In the genomic region with DNA sequence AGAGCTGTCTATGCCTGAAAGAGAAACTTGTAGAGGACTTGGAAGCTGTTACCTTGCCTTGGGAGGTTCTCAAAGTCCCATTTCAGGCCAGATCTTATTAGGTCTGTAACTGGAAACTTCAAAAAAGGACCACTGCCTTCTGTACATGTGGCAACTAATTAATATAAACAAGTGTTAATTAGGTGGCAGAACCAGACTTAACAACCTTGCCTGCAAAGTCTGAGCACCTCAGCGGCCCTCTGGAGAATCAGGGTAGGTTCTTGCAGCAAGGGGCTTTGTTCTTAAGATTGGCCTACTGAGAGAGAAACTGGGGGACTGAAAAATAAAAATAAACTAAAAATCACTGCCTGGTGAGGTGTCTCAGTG, we compare ENCODE assay signal across 12 mouse cellular contexts. TPM values are rescaled to one million over a fixed set of nuclear protein-coding genes. Genes with fewer than 3 reads are reported as not detected.
A peak's percentile ranks its signal among the peaks of the same experiment; 100 is the strongest.
DNase-seq lines count a peak whose midpoint lies in the region; ATAC-seq and TF ChIP-seq lines count a peak whose summit lies in the region.
"Had no signal": no experiment of that assay in that cellular context is flagged by ENCODE, and none has a peak within 500 bp of the region (broad histone marks: within the 10 kb centered on the region; RNA-seq: fewer than 3 reads in every experiment).

No protein-coding gene starts in this region.

- intact Hi-C loops in left cerebral cortex, postnatal 25 days (cut with DNase I), result no loop called here

- WGBS in kidney, adult 2 months, result 43% methylated on average over 1 of the region's 1 CpGs
- 48% methylated on average over 1 of the region's 1 CpGs for WGBS in neural tube, embryonic 13.5 days
- WGBS in forebrain, postnatal 0 days, result 12% methylated on average over 1 of the region's 1 CpGs

- H3K9me3 ChIP-seq in neural tube, embryonic 13.5 days, result no peaks in the 10 kb centered on the region
- no peaks in the 10 kb centered on the region for H3K9me3 ChIP-seq in forebrain, postnatal 0 days (ENCODE audit: low read length)

- ATAC-seq in neural tube, embryonic 13.5 days (ENCODE audit: low read depth), result no peak
- ATAC-seq in forebrain, postnatal 0 days, result no peak
- ATAC-seq: inflammation-experienced regulatory T-cells, adult 6 months had no signal

- H3K4me2 ChIP-seq in neural tube, embryonic 13.5 days, result no peak overlapping the region
- H3K4me2 ChIP-seq in forebrain, postnatal 0 days (ENCODE audit: low read depth), result no peak overlapping the region

- peak overlapping the region; percentile 69 for H3K27ac ChIP-seq in kidney, adult 2 months (ENCODE audit: insufficient read depth, low read depth, low read length)
- 0 out of 2 replicates have a peak overlapping the region, but pooled peaks have one; percentile 6 for H3K27ac ChIP-seq in neural tube, embryonic 13.5 days (replicated peaks)
- 0 out of 2 replicates have a peak overlapping the region, but pooled peaks have one; percentile 16 for H3K27ac ChIP-seq in forebrain, postnatal 0 days (ENCODE audit: low read depth, low read length)
- H3K27ac ChIP-seq: stomach, postnatal 0 days had no signal

- no peak overlapping the region for H3K9ac ChIP-seq in neural tube, embryonic 13.5 days
- no peak overlapping the region for H3K9ac ChIP-seq in forebrain, postnatal 0 days

- H3K4me1 ChIP-seq in kidney, adult 2 months (ENCODE audit: control insufficient read depth, insufficient read depth, low read length), result peaks cover 23% of the 10 kb centered on the region
- H3K4me1 ChIP-seq in neural tube, embryonic 13.5 days (replicated peaks), result peaks cover 22% of the 10 kb centered on the region
- H3K4me1 ChIP-seq in forebrain, postnatal 0 days (ENCODE audit: insufficient read depth), result peaks cover 7% of the 10 kb centered on the region; the same call in 1 of the 2 replicates

- TF ChIP-seq CTCF in kidney, adult 2 months (conservative IDR thresholded peaks at IDR 0.05; ENCODE audit: insufficient read depth, insufficient read length, low read depth, low read length), result no peak
- TF ChIP-seq CTCF in forebrain, postnatal 0 days (IDR thresholded peaks at IDR 0.05; ENCODE audit: low read depth), result no peak

- no peak overlapping the region for H3K4me3 ChIP-seq in kidney, adult 2 months (ENCODE audit: insufficient read depth, low read depth, low read length)
- no peak overlapping the region for H3K4me3 ChIP-seq in neural tube, embryonic 13.5 days
- H3K4me3 ChIP-seq in forebrain, postnatal 0 days (ENCODE audit: low read depth, low read length), result no peak overlapping the region

- no peaks in the 10 kb centered on the region for H3K36me3 ChIP-seq in kidney, adult 2 months (ENCODE audit: control insufficient read depth, insufficient read depth, low read length)
- no peaks in the 10 kb centered on the region for H3K36me3 ChIP-seq in neural tube, embryonic 13.5 days
- no peaks in the 10 kb centered on the region for H3K36me3 ChIP-seq in forebrain, postnatal 0 days (ENCODE audit: insufficient read depth)

- no peaks in the 10 kb centered on the region for H3K27me3 ChIP-seq in kidney, adult 2 months (replicated peaks; ENCODE audit: control insufficient read depth, insufficient read depth, low read length)
- no peaks in the 10 kb centered on the region for H3K27me3 ChIP-seq in neural tube, embryonic 13.5 days
- H3K27me3 ChIP-seq in forebrain, postnatal 0 days (ENCODE audit: insufficient read depth, low read length), result no peaks in the 10 kb centered on the region

- DNase-seq in kidney, adult 2 months, result no peak
- no peak for DNase-seq in kidney, postnatal 4 days
- no peak for DNase-seq in neural tube, embryonic 10.5 days (ENCODE audit: extremely low spot score, low spot score)
- DNase-seq in forebrain, postnatal 0 days, result no peak
- DNase-seq in left cerebral cortex, postnatal 25 days (ENCODE audit: low spot score in 2 of 2), result no peak
- DNase-seq in ovary, postnatal 10 days (ENCODE audit: low spot score), result no peak
- DNase-seq: adrenal gland, postnatal 25 days; heart, adult 2 months; lung, postnatal 10 days had no signal

- TF ChIP-seq POLR2A in kidney, adult 2 months (IDR thresholded peaks at IDR 0.05; ENCODE audit: low read depth, low read length), result no peak

RNA-seq across cellular contexts. Expression of gene Kremen1, which starts 36.6 kb away (rescaled TPM):
- polyA plus RNA-seq in kidney, adult 2 months (2012; rRNA removed), result 21.6 and 22.7 TPM in 2 replicates
- polyA plus RNA-seq in neural tube, embryonic 13.5 days (2015; fragmentation: Nextera tagmentation; extraction: Ambion mirVana), result 7.7 and 8.5 TPM in 2 replicates
- total RNA-seq in forebrain, postnatal 0 days (2014; rRNA removed), result 7.5 and 9.7 TPM in 2 replicates
- 2.3 and 2.9 TPM in 2 replicates for polyA plus RNA-seq in forebrain, postnatal 0 days (2015; fragmentation: Nextera tagmentation; extraction: Ambion mirVana)
- total RNA-seq in left cerebral cortex, postnatal 25 days (2021), result 10 to 100 TPM; 14.0 to 15.9 TPM

Comparison
In these comparisons a context has a peak if more than half of its experiments do, and no peak if none do; other contexts are left out.
1. H3K27ac ChIP-seq: peak in every context shown above with its lines; median percentile 69 in kidney, adult 2 months; 16 in forebrain, postnatal 0 days; 6 in neural tube, embryonic 13.5 days.